ENCODE assay signal across 9 mouse cellular contexts in genomic region chr10:70135680-70136079, GRCm38 (mm10). TPM values are rescaled to one million over a fixed set of nuclear protein-coding genes. Genes with fewer than 3 reads are reported as not detected.
A peak's percentile ranks its signal among the peaks of the same experiment; 100 is the strongest.
DNase-seq lines count a peak whose midpoint lies in the region; ATAC-seq and TF ChIP-seq lines count a peak whose summit lies in the region.
"Had no signal": no experiment of that assay in that cellular context is flagged by ENCODE, and none has a peak within 500 bp of the region (broad histone marks: within the 10 kb centered on the region; RNA-seq: fewer than 3 reads in every experiment).

No protein-coding gene starts in this region.

- TF ChIP-seq EP300 in heart, postnatal 0 days (IDR thresholded peaks at IDR 0.05; ENCODE audit: low read depth) = no peak

- peaks cover 34% of the 10 kb centered on the region for H3K4me1 ChIP-seq in heart, postnatal 0 days (ENCODE audit: control insufficient read depth, insufficient read depth)
- peaks cover 53% of the 10 kb centered on the region for H3K4me1 ChIP-seq in heart, embryonic 11.5 days (ENCODE audit: control insufficient read depth, insufficient read depth, low read length)
- peaks cover 18% of the 10 kb centered on the region for H3K4me1 ChIP-seq in lung, adult 2 months (ENCODE audit: control insufficient read depth, insufficient read depth, low read length)

- TF ChIP-seq CTCF in heart, postnatal 0 days (IDR thresholded peaks at IDR 0.05; ENCODE audit: low read depth) = peak; percentile 55
- peak; percentile 69 for TF ChIP-seq CTCF in lung, adult 2 months (IDR thresholded peaks at IDR 0.05; ENCODE audit: insufficient read depth, low read length)

- H3K4me3 ChIP-seq in heart, postnatal 0 days (ENCODE audit: low read depth, low read length) = no peak overlapping the region
- H3K4me3 ChIP-seq in heart, embryonic 11.5 days (ENCODE audit: low read depth, low read length) = no peak overlapping the region
- H3K4me3 ChIP-seq in lung, adult 2 months (replicated peaks; ENCODE audit: extremely low read depth, low read depth, low read length) = no peak overlapping the region
- H3K4me3 ChIP-seq: hindbrain, embryonic 15.5 days had no signal

- no peak overlapping the region for H3K9ac ChIP-seq in heart, postnatal 0 days (replicated peaks; ENCODE audit: low read depth, low read length)
- H3K9ac ChIP-seq in heart, embryonic 11.5 days (ENCODE audit: low read depth, low read length) = no peak overlapping the region
- H3K9ac ChIP-seq: hindbrain, embryonic 15.5 days had no signal

- WGBS in heart, postnatal 0 days = 83% methylated on average over 5 of the region's 5 CpGs
- 76% methylated on average over 5 of the region's 5 CpGs for WGBS in heart, embryonic 11.5 days (ENCODE audit: insufficient replicate concordance)
- WGBS in lung, adult 2 months = 86% methylated on average over 5 of the region's 5 CpGs

- no peaks in the 10 kb centered on the region for H3K9me3 ChIP-seq in heart, postnatal 0 days (replicated peaks; ENCODE audit: control insufficient read depth, low read length)
- H3K9me3 ChIP-seq in heart, embryonic 11.5 days (replicated peaks; ENCODE audit: control insufficient read depth, low read length) = no peaks in the 10 kb centered on the region
- H3K9me3 ChIP-seq: hindbrain, embryonic 15.5 days had no signal

- no peak overlapping the region for H3K27ac ChIP-seq in heart, postnatal 0 days (ENCODE audit: low read depth)
- no peak overlapping the region for H3K27ac ChIP-seq in heart, embryonic 11.5 days (ENCODE audit: low read depth, low read length)
- H3K27ac ChIP-seq: hindbrain, embryonic 15.5 days had no signal

- TF ChIP-seq POLR2A in lung, adult 2 months (IDR thresholded peaks at IDR 0.05; ENCODE audit: borderline replicate concordance, extremely low read depth, low read depth, low read length) = no peak

- no peaks in the 10 kb centered on the region for H3K36me3 ChIP-seq in heart, postnatal 0 days (replicated peaks; ENCODE audit: control insufficient read depth, insufficient read depth, low read length)
- H3K36me3 ChIP-seq in heart, embryonic 11.5 days (ENCODE audit: control insufficient read depth, insufficient read depth, low read length) = no peaks in the 10 kb centered on the region
- H3K36me3 ChIP-seq: hindbrain, embryonic 15.5 days had no signal

- DNase-seq in heart, postnatal 0 days (ENCODE audit: low spot score) = no peak
- peak; percentile 58 for DNase-seq in 416B (ENCODE audit: low read depth)
- peak; percentile 66 for DNase-seq in NIH3T3 (ENCODE audit: low read depth)
- DNase-seq in lung, adult 2 months = peak; percentile 33
- DNase-seq in right cerebral cortex, postnatal 4 days = no peak
- DNase-seq in right cerebral cortex, postnatal 25 days = no peak

- H3K4me2 ChIP-seq in heart, postnatal 0 days (ENCODE audit: low read depth, low read length) = no peak overlapping the region
- no peak overlapping the region for H3K4me2 ChIP-seq in heart, embryonic 11.5 days
- H3K4me2 ChIP-seq: hindbrain, embryonic 15.5 days had no signal

- no peaks in the 10 kb centered on the region for H3K27me3 ChIP-seq in heart, postnatal 0 days (ENCODE audit: control insufficient read depth, insufficient read depth, low read length)
- no peaks in the 10 kb centered on the region for H3K27me3 ChIP-seq in heart, embryonic 11.5 days (ENCODE audit: control insufficient read depth, insufficient read depth, low read length)
- H3K27me3 ChIP-seq: hindbrain, embryonic 15.5 days had no signal

- ATAC-seq in heart, postnatal 0 days (ENCODE audit: insufficient read depth, low read depth) = no peak
- ATAC-seq in heart, embryonic 11.5 days (replicated peaks; ENCODE audit: insufficient number of reproducible peaks, low FRiP score, low TSS enrichment) = no peak
- ATAC-seq in monocyte, adult 5-6 weeks (replicated peaks; ENCODE audit: insufficient number of reproducible peaks, low FRiP score, low TSS enrichment, poor library complexity, severe bottlenecking) = no peak; the same call in 1 of the 2 replicates

RNA-seq across cellular contexts. Expression of gene Ccdc6, which starts 38.8 kb away (rescaled TPM):
- 10.4 and 24.2 TPM in 2 replicates for total RNA-seq in heart, postnatal 0 days (2014; rRNA removed; ENCODE audit: low replicate concordance)
- polyA plus RNA-seq in heart, postnatal 0 days (2015; fragmentation: Nextera tagmentation; extraction: Ambion mirVana) = 7.7 and 7.8 TPM in 2 replicates
- 18.5 and 23.0 TPM in 2 replicates for polyA plus RNA-seq in heart, embryonic 11.5 days (2014; fragmentation: Nextera tagmentation; extraction: Ambion mirVana)
- 19.1 and 22.2 TPM in 2 replicates for polyA plus RNA-seq in lung, adult 2 months (2012; rRNA removed)
- 9.9 to 21.5 TPM (median 17.3 TPM) in 3 replicates for total RNA-seq in monocyte, adult 5-6 weeks (2017)

Comparison
In these comparisons a context has a peak if more than half of its experiments do, and no peak if none do; other contexts are left out.
1. DNase-seq: peak in 416B (single experiment), NIH3T3 (single experiment) and lung, adult 2 months (single experiment); none in heart, postnatal 0 days (single experiment), right cerebral cortex, postnatal 4 days (single experiment) and right cerebral cortex, postnatal 25 days (single experiment).